Mouse (Mus musculus) frontal cortex, adult (tissue): Measurements from ENCODE around the gene Slc7a14.

Source experiments
- ATAC-seq: cut with Nextera tagmentation; 2 replicates; pipeline ENCODE4 v1.9.2; 2017; ENCODE audit warnings: mild to moderate bottlenecking, moderate library complexity, mixed read lengths; ENCODE audit not compliant: low TSS enrichment

Gene Slc7a14

GRCm38 (mm10) chr3:31261418-31262014 lies 48.7 kb downstream of the Slc7a14 start:
- no peak for ATAC-seq

DNA sequence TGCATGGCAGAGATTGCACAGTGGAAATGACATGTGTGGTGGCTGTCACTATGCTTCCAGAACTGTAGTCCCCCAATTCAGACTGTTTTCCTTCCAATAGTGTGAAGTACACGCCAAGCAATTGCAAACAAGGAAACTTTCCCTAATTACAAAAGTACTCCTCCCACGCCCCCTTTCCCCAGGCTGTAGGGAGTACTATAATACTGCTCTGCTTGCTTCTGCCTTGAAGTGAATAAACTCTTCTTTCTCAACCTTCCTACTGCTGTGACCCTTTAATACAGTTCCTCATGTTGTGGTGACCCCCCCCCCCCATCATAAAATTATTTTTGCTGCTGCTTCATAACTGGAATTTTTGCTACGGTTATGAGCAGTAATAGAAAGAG lies 49.2 kb downstream of the Slc7a14 start:
- no peak for ATAC-seq

- no peak for ATAC-seq
These were observed 49.7 kb downstream of the Slc7a14 start for GRCm38 (mm10) chr3:31260329-31260963.

- no peak for ATAC-seq
These were observed 50.5 kb downstream of the Slc7a14 start for GRCm38 (mm10) chr3:31259553-31260255.

DNA sequence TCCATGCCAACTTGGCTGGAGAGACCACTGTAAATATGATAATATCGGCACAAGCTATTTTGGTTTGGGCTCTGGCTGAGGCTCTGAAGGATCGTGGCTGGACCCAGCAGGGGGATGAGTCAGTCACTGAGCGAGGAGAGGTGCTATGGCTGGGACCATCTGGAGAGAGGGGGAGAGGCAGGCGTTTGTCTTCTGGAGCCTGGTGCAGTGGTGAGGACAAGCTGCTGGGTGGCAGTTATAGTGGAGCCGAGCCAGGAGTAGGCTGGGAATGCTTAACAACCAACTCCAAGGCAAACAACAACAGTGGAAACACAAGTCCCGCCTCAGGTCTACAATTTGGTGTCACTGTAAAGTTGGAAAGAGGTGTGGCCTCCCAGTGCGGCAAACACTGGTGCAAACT lies 55.8 kb downstream of the Slc7a14 start:
- peak; percentile 97 for ATAC-seq

DNA sequence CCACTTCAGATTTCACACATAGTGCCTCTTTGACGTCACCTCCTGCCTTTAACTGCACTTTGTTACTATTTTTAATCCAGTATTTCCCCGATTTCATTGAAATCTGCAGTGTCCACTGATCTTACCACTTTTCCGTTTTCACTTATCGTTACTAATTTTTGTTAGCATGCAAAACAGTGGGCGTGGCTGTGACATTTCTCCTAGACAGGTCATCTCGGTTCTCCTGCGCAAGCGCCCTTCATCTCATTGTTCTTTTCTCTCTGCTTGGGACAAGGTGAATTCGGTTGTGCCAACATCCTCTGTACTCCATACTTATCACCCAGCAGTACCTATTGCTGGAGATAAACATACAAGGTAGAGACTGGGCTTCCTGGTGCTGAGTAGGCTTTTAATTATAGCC lies 56.3 kb downstream of the Slc7a14 start:
- ATAC-seq = no peak

DNA sequence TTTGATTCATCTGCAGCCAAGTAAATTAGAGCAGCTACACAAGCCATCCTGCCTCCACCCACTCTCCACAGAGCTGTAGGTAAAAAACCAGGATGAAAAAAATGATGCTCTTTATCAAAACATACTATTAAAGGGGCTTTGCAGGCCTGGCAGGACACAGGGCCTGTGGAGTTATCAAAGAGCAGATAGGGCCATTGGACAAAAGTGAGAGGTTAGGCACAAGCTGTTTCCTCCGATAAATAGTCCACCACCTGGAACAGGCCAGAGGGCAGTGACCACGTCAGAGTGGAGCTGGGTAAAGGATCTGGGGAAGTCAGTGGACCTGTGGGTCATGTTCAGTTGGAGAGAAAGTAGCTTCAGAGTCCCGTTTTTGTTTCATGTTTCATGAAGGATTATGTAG lies 57.6 kb downstream of the Slc7a14 start:
- no peak for ATAC-seq

DNA sequence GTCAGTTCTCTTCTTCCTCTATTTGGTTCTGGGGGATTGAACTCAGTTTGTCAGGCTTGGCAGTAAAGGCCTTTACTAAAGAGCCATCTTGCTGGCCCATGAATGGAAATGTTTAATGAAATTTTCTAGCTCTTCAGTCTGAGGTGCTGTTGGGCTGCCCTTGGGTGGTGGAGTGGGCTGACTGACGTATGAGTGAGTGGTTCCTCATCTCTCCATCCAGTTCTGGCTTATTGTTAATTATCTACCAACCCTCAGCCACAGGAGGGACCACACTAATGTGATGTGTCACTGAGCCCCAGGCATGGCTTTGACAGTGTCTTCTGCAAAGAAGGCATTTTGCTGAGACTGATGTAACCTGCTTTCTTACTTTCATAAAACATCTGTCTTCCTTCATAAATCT lies 66.7 kb downstream of the Slc7a14 start:
- ATAC-seq = no peak

- no peak for ATAC-seq
These were observed 69.3 kb downstream of the Slc7a14 start for GRCm38 (mm10) chr3:31240840-31241239.

DNA sequence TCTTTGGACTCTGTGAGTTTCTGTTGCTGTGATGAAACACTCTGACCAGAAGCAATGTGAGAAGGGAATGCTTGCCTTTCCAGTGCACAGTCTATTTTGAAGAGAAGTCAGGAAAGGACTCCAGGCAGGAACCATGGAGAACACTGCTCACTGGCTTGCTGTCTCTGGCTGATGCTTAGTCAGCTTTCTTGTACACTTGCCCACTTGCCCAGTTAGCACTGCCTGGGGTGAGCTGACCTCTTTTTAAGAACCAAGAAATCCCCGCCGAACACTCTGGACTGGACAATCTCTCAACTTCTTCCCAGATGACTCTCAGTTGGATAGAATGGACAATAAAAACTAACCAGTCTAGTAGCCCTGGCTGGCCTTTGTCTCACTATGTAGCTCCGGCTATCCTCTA lies 70.5 kb downstream of the Slc7a14 start:
- no peak for ATAC-seq

DNA sequence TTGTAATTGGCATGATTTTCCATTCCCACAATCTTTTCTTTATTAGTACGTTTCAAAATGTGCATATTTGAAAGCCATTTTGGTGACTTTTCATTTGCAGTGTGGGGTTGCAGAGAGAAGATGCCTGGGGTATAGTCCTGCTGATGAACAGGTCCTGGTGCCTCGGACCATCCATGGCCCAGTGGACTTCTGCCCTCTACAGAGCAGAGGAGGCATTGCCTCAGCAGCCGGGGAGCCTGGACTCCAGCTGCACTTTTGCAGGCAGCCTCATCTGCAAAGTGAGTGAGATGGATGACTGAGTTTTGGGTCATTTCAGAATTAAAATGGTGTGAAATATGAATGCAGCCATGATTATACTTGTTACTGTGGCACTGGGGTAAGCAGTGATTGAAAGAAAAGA lies 72.2 kb downstream of the Slc7a14 start:
- peak; percentile 79 for ATAC-seq

GRCm38 (mm10) chr3:31236146-31236545 lies 74.0 kb downstream of the Slc7a14 start:
- ATAC-seq = no peak

- ATAC-seq = no peak
These were observed 75.8 kb downstream of the Slc7a14 start for GRCm38 (mm10) chr3:31234356-31234755.

- ATAC-seq = no peak
These were observed 76.3 kb downstream of the Slc7a14 start for GRCm38 (mm10) chr3:31233746-31234312.

GRCm38 (mm10) chr3:31229281-31229680 lies 80.9 kb downstream of the Slc7a14 start:
- peak; percentile 66 for ATAC-seq

- no peak for ATAC-seq
These were observed 81.7 kb downstream of the Slc7a14 start for GRCm38 (mm10) chr3:31228487-31228886.

DNA sequence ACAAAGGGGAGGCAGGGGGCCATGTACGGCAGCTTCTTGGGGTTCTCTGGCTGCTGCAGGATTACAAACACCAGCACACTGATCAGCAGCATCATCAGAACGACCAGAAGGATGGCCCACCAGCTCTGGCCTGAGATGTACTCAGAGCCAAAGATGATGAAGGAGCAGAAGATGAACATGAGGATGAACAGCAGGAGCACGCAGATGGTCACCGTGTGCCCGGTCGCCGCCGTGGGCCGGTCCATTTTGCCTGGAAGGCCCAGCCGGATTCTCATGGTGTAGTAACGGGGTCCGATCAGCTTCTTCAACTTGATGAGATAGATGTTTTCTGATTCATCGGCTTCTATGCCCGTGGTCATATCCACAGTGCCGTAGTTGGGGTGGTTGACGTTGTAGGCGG lies 86.6 kb downstream of the Slc7a14 start:
- ATAC-seq = no peak

DNA sequence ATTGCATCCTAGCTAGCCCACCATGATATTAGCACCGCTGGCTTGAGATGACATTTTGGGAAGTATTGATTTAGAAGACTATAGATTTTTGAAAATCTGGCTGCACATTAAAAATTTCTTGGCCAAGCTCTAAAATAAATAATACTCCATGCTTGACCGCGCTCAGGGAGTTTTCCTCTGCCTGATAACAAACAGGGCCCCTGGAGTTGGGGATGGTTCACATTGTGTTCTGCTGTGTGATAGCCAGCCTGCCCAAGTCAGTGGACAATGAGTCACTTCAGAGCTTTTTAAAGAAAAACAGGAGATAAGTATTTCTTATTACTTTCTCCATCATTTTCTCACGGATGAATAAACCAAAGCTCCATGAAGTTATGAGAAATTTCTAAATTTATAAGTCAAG lies 90.1 kb downstream of the Slc7a14 start:
- no peak for ATAC-seq

GRCm38 (mm10) chr3:31219483-31219882 lies 90.7 kb downstream of the Slc7a14 start:
- peak; percentile 88 for ATAC-seq

DNA sequence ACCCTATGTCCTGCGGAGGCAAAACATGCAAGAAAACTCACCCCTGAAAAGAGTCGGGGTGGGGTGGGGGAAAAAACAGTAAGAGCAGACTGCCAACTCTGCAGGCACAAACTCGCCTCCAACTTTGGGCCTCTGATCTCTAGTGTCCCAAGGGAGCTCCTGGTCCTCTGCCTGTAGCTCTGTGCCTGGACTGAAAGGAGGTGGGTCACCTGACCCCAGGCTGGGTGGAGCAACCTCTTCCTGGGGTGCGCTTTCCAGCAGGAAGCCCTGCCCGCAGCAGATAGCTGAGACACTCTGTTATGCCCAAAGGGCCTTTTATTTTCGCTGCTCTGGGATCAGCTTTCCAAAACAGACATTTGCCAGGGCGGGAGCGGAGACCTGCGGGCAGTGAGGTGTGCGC lies 92.7 kb downstream of the Slc7a14 start:
- no peak for ATAC-seq

- peak; percentile 69 for ATAC-seq
These were observed 96.4 kb downstream of the Slc7a14 start for GRCm38 (mm10) chr3:31213802-31214201.

DNA sequence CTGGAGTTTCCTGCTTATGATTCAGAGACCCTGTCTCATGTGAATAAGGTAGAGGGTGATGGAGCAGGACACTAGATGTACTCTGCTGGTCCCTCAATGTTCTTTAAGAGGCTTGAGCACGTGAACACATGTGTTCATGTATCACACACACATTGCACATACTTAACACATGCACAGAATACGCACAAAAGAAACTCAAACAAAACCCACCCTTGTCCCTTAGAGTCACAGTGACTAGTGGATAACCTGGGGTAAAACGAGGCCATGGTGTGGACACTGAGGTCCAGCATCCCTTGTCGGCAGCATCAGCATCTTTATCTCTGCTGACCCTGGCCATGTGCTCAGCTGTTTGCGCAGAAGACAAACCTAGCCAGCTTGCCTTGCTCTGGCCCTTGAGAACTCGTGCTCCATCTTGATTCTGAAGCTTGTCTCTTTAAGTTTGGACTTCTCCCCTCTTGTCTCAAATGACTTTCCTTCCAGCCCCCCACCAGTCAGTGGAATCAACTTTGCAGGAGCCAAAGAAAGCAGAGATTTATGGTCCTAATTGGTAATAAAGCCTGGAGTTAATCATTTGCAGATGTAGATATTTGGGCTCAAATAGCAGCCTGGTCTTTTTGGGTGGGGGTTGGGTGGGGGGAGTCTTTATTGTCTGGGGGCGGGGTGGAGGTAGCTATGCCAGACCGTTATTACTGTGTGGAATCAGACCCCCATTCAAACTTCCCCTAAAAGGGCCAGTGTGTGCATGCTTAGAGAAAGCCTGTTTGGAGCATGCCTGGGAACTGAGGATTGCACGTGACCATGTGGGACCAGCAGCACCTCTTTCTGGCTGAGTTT lies 97.8 kb downstream of the Slc7a14 start:
- ATAC-seq = no peak
